Mouse (Mus musculus): ENCODE results near the gene St6gal2. TPM values are rescaled to one million over a fixed set of nuclear protein-coding genes. Genes with fewer than 3 reads are reported as not detected.

The St6gal2 gene
- polyA plus RNA-seq, 1 experiment from 2014 or later, result 8.3 TPM

DNA sequence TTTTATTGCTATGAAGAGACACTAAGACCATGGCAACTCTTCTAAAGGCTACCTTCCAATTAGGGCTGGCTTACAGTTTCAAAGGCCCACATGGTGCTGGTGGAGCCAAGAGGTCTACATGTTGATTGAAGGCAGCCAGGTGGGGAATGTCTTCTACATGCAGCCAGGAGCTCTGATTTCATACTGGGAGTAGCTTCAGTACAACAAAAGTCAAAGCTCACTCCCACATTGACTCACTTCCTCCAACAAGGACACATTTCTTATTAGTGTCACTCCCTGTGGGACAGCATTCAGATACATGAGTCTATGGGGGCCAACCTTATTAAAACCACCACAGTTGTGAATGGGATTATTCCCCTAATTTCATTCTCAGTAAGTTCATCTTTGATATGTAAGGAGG is 23.8 kb downstream of the St6gal2 start:
- no peak for DNase-seq (ENCODE audit: low spot score, missing footprints)
- no peak overlapping the region for H3K4me3 ChIP-seq (ENCODE audit: low read depth, low read length)
- H3K4me1 ChIP-seq (ENCODE audit: control insufficient read depth, insufficient read depth, low read length), result no peaks in the 10 kb centered on the region
- H3K36me3 ChIP-seq (ENCODE audit: control insufficient read depth, insufficient read depth, low read length), result no peaks in the 10 kb centered on the region
- no peaks in the 10 kb centered on the region for H3K27me3 ChIP-seq (ENCODE audit: control insufficient read depth, insufficient read depth, low read length)
- no peak overlapping the region for H3K9ac ChIP-seq (ENCODE audit: low read length)
- H3K9me3 ChIP-seq (ENCODE audit: control insufficient read depth, low read length), result no peaks in the 10 kb centered on the region
- no peak overlapping the region for H3K4me2 ChIP-seq
- no peak for ATAC-seq (ENCODE audit: low FRiP score)
- no peak overlapping the region for H3K27ac ChIP-seq (ENCODE audit: low read depth, low read length)

DNA sequence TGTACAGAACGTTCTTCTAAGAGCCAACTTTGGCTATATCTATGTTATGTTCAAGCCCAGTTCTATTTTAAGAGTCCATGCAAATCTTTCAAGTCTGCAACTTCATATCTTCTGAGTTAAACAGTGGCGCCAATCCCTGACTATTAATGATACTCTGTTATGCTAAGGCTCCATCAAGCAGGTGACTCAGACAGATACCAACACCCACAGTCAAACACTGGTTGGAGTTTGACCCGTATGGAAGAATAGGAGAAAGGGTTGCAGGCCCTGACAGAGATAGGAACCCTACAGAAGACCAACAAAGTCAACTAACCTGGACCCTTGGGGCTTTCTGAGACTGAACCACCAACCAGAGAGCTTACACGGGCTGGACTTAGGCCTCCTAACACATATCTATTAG is 30.8 kb downstream of the St6gal2 start:
- Histone ChIP-seq H3K4me3 (ENCODE audit: low read depth, low read length) (no peak overlapping the region), H3K4me1 (ENCODE audit: control insufficient read depth, insufficient read depth, low read length) (no peaks in the 10 kb centered on the region), H3K27me3 (ENCODE audit: control insufficient read depth, insufficient read depth, low read length) (no peaks in the 10 kb centered on the region), H3K27ac (ENCODE audit: low read depth, low read length) (no peak overlapping the region), H3K4me2 (no peak overlapping the region), H3K9ac (ENCODE audit: low read length) (no peak overlapping the region), H3K9me3 (ENCODE audit: control insufficient read depth, low read length) (no peaks in the 10 kb centered on the region), H3K36me3 (ENCODE audit: control insufficient read depth, insufficient read depth, low read length) (no peaks in the 10 kb centered on the region)
- ATAC-seq (ENCODE audit: low FRiP score) (no peak), DNase-seq (ENCODE audit: low spot score, missing footprints) (no peak)
- WGBS, result 88% methylated on average over 4 of the region's 4 CpGs

DNA sequence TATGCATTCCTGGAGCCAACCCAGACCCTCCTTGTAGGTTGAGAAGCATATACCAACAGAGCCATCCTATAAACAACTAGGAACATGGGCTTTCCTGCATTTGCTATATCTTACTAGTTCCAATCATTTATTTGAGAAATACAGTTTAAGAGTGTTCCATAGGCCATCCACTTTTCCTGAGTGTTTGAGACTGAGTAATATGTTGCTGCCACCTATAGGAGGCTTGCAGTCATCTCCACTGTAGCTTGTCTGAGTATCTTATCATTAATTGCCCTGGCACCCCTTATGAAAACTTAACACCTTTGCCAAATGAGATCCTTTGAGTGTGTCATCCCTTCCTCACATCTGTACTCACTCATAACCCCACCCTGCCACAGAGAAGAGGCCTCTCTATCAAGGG is 32.2 kb downstream of the St6gal2 start:
- Histone ChIP-seq H3K9me3 (ENCODE audit: control insufficient read depth, low read length) (no peaks in the 10 kb centered on the region), H3K36me3 (ENCODE audit: control insufficient read depth, insufficient read depth, low read length) (no peaks in the 10 kb centered on the region), H3K27ac (ENCODE audit: low read depth, low read length) (no peak overlapping the region), H3K9ac (ENCODE audit: low read length) (no peak overlapping the region), H3K4me1 (ENCODE audit: control insufficient read depth, insufficient read depth, low read length) (no peaks in the 10 kb centered on the region), H3K27me3 (ENCODE audit: control insufficient read depth, insufficient read depth, low read length) (no peaks in the 10 kb centered on the region), H3K4me3 (ENCODE audit: low read depth, low read length) (no peak overlapping the region), H3K4me2 (no peak overlapping the region)
- peak; percentile 67 for ATAC-seq (ENCODE audit: low FRiP score)
- no peak for DNase-seq (ENCODE audit: low spot score, missing footprints)

DNA sequence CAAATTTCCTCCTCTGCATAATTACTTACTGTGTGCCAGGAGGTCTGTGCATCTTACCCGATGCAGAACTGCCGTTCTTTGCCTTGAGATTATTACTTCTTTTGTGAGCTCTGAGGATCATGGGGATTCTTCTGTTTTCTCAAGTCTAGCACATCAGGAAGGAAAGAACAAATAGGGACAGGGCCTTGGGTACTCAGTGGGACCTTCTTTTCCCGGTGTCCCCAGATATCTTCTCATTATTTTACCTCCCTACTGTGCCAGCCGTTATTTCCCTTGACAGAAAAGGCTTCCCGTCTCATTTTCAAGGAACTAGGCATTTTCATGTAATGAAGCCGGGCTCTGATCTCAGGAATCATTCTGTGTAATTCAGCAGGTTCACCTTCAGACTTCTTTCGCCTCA is 34.2 kb downstream of the St6gal2 start:
- H3K27ac ChIP-seq (ENCODE audit: low read depth, low read length), result no peak overlapping the region
- ATAC-seq (ENCODE audit: low FRiP score) (no peak), DNase-seq (ENCODE audit: low spot score, missing footprints) (no peak)
- H3K4me2 ChIP-seq, result no peak overlapping the region
- no peak overlapping the region for H3K4me3 ChIP-seq (ENCODE audit: low read depth, low read length)
- no peaks in the 10 kb centered on the region for H3K4me1 ChIP-seq (ENCODE audit: control insufficient read depth, insufficient read depth, low read length)
- no peaks in the 10 kb centered on the region for H3K36me3 ChIP-seq (ENCODE audit: control insufficient read depth, insufficient read depth, low read length)
- H3K9me3 ChIP-seq (ENCODE audit: control insufficient read depth, low read length), result no peaks in the 10 kb centered on the region
- no peak overlapping the region for H3K9ac ChIP-seq (ENCODE audit: low read length)
- no peaks in the 10 kb centered on the region for H3K27me3 ChIP-seq (ENCODE audit: control insufficient read depth, insufficient read depth, low read length)
- 86% methylated on average over 7 of the region's 7 CpGs for WGBS

DNA sequence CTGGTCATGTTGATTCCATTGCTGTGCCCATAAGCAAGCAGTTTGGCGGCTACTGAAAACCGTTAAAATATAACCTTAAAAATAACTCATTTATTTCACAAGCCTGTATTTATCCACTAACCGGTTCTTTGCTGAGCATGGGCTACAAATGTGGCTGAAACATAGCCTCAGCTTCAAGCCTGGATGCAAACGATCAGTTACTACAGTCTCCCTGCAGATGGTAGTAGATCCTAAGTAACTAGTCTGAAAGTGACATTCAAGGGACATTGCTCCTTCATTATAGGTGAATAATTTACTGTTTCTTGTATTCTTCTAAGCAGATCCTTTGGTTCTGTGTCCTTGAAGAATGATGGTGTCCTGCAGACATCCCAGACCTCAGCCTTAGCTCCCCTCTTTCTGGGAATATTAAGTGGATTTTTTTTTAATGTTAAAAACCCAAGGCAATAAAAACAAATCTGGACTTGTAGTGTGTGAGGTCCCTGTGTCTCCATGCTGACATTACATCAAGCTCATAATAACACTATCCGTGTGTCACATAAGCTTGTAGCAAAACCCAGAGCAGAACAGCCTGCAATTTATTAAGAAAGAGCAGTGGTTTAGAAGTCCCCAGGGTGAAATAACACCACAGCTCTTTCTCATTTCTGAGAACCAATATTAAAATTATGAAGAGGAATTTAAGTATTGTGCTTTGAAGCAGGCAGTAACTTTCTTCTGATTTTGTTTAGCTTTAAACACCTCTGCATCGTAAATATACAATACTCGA is 39.1 kb downstream of the St6gal2 start:
- no peak for DNase-seq (ENCODE audit: low spot score, missing footprints)
- Histone ChIP-seq H3K9ac (ENCODE audit: low read length) (no peak overlapping the region), H3K27me3 (ENCODE audit: control insufficient read depth, insufficient read depth, low read length) (no peaks in the 10 kb centered on the region), H3K27ac (ENCODE audit: low read depth, low read length) (no peak overlapping the region), H3K4me2 (no peak overlapping the region), H3K9me3 (ENCODE audit: control insufficient read depth, low read length) (no peaks in the 10 kb centered on the region), H3K36me3 (ENCODE audit: control insufficient read depth, insufficient read depth, low read length) (no peaks in the 10 kb centered on the region), H3K4me1 (ENCODE audit: control insufficient read depth, insufficient read depth, low read length) (no peaks in the 10 kb centered on the region), H3K4me3 (ENCODE audit: low read depth, low read length) (no peak overlapping the region)
- no peak for ATAC-seq (ENCODE audit: low FRiP score)
- 89% methylated on average over 7 of the region's 7 CpGs for WGBS

DNA sequence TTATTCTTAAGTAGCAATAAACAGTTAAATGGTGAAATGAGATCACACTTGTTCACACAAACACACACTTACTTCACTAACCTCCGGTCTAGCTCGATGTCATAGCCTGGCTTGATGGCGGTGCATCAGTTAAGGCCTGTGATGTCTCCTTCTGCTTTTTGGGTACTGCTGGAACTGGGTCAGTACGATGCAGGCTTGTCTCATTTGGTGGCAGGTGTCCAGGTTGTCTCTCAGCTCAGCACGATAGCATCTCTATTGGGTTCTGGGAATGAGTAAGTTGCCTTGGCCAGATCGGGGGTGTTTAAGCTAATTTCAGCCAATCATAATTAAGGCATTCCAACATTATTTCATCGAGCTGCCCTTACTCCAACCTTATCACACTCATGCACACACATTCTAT is 86.7 kb downstream of the St6gal2 start:
- no peaks in the 10 kb centered on the region for H3K9me3 ChIP-seq (ENCODE audit: control insufficient read depth, low read length)
- H3K4me1 ChIP-seq (ENCODE audit: control insufficient read depth, insufficient read depth, low read length), result no peaks in the 10 kb centered on the region
- WGBS, result 88% methylated on average over 7 of the region's 7 CpGs
- no peak overlapping the region for H3K9ac ChIP-seq (ENCODE audit: low read length)
- H3K4me3 ChIP-seq (ENCODE audit: low read depth, low read length), result no peak overlapping the region
- no peak for ATAC-seq (ENCODE audit: low FRiP score)
- H3K27ac ChIP-seq (ENCODE audit: low read depth, low read length), result no peak overlapping the region
- DNase-seq (ENCODE audit: low spot score, missing footprints), result no peak
- no peaks in the 10 kb centered on the region for H3K36me3 ChIP-seq (ENCODE audit: control insufficient read depth, insufficient read depth, low read length)
- H3K4me2 ChIP-seq, result no peak overlapping the region
- no peaks in the 10 kb centered on the region for H3K27me3 ChIP-seq (ENCODE audit: control insufficient read depth, insufficient read depth, low read length)

DNA sequence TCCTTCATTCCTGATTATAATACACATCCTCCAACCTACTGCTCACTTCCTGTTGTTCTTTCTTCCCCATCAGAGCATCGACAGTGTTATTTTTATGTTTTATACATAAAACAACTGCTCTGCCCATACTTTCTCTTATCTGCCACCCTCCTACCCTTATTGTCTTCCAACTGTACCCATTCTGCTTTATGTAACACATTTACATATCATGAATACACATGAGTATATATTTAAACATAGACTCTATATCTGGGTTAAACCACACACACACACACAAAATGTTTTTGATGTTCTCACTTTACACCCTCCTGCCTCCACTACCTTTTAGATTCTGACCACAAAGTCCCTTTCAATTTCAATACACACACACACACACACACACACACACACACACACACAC is 103.3 kb downstream of the St6gal2 start:
- H3K4me1 ChIP-seq (ENCODE audit: control insufficient read depth, insufficient read depth, low read length), result no peaks in the 10 kb centered on the region
- H3K4me2 ChIP-seq, result no peak overlapping the region
- H3K27ac ChIP-seq (ENCODE audit: low read depth, low read length), result no peak overlapping the region
- H3K27me3 ChIP-seq (ENCODE audit: control insufficient read depth, insufficient read depth, low read length), result no peaks in the 10 kb centered on the region
- no peak overlapping the region for H3K4me3 ChIP-seq (ENCODE audit: low read depth, low read length)
- H3K9ac ChIP-seq (ENCODE audit: low read length), result no peak overlapping the region
- no peaks in the 10 kb centered on the region for H3K36me3 ChIP-seq (ENCODE audit: control insufficient read depth, insufficient read depth, low read length)
- H3K9me3 ChIP-seq (ENCODE audit: control insufficient read depth, low read length), result no peaks in the 10 kb centered on the region
- DNase-seq (ENCODE audit: low spot score, missing footprints), result no peak
- no peak for ATAC-seq (ENCODE audit: low FRiP score)
- WGBS, result 89% methylated on average over 1 of the region's 1 CpGs

DNA sequence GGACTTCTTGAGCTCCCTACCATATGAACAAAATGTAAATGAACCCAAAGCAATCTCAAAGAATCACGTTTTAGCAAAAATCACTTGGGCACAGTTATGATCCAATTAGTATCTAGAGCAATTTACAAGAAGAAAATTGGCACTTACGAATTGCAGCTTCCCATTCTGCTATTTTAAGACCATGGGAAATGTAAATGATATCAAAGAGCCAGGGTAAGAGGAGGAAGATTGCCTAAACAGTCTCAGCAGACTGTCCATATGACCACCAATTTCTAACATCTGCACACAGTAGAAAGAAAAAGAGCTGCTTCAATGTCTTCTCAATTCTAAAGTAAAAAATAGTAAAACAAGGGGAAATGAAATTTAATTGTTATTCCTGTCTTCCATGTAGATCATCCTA is 116.6 kb downstream of the St6gal2 start:
- H3K9me3 ChIP-seq (ENCODE audit: control insufficient read depth, low read length), result no peaks in the 10 kb centered on the region
- no peaks in the 10 kb centered on the region for H3K27me3 ChIP-seq (ENCODE audit: control insufficient read depth, insufficient read depth, low read length)
- 67% methylated on average over 2 of the region's 2 CpGs for WGBS
- no peak overlapping the region for H3K4me2 ChIP-seq
- no peak overlapping the region for H3K4me3 ChIP-seq (ENCODE audit: low read depth, low read length)
- DNase-seq (ENCODE audit: low spot score, missing footprints), result no peak
- H3K27ac ChIP-seq (ENCODE audit: low read depth, low read length), result no peak overlapping the region
- H3K9ac ChIP-seq (ENCODE audit: low read length), result no peak overlapping the region
- no peaks in the 10 kb centered on the region for H3K36me3 ChIP-seq (ENCODE audit: control insufficient read depth, insufficient read depth, low read length)
- ATAC-seq (ENCODE audit: low FRiP score), result no peak
- no peaks in the 10 kb centered on the region for H3K4me1 ChIP-seq (ENCODE audit: control insufficient read depth, insufficient read depth, low read length)

All from midbrain, embryonic 11.5 days (tissue).